Mouse (Mus musculus) ovary, adult 2 months (tissue): ENCODE results near the gene 1700001K19Rik. TPM values are rescaled to one million over a fixed set of nuclear protein-coding genes. Genes with fewer than 3 reads are reported as not detected.

Source experiments
- polyA plus RNA-seq: library from polyadenylated mRNA; depleted of rRNA; stranded (reverse); fragments of >200 nt; gene quantifications from 2 replicates; pipeline ENCODE4 v1.2.3, GENCODE M21; 2012; rRNA removed

1700001K19Rik gene
- polyA plus RNA-seq, result not detected in 2 replicates

DNA sequence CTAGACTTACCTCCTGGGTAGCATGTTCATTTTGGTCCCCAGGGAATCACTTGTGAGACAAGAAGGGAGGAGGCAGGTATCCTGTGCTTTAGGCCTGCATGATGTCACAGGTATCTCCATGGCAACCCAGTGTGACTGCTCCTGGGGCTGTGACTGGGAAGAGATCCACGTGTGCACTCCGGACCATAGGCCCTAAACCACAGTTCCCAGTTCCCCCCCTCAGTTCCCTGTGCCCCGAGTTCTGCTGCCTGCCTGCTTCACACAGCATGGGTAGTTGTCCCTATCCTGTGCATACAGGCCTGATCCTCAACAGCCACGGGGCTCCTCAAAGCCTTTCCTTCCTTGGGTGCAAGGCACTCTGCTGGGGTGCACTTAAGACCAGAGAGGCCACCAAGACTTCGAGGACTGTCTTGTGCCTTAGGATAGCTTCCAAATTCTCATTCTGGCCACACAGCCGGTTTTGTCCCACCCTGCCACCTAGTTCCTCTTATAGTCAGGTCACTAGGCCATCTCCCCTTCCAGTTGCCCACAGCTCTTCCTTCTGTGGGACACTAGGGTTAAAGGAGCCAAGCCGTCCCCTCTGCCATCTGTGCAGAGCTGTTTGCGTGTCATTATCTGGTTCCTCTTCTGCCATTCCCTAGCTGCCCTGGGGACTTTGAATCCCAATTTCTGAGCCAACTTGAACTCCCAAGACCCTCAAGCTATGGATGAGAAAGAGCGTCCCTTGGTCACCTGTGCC is at the start of gene 1700001K19Rik:
Gene 1700001K19Rik (minus strand): TSS at position 59 of the 739 bp plus-strand sequence.

GRCm38 (mm10) chr12:110702556-110702955 is 20.1 kb upstream of the 1700001K19Rik start, which contains the start of gene Hsp90aa1:
Gene Hsp90aa1 (minus strand): TSS chr12:110702728.

Other genes with a start within 250 kb of the 1700001K19Rik start
- 22.1 and 26.4 TPM in 2 replicates for gene Ppp2r5c, start 235.5 kb downstream of the 1700001K19Rik start, polyA plus RNA-seq
- 343 and 346 TPM in 2 replicates for gene Dync1h1, start 81.2 kb downstream of the 1700001K19Rik start, polyA plus RNA-seq
- 94.0 and 152 TPM in 2 replicates for gene Hsp90aa1, start 20.1 kb upstream of the 1700001K19Rik start, polyA plus RNA-seq
- gene Wdr20, start 55.3 kb upstream of the 1700001K19Rik start, polyA plus RNA-seq, result 14.8 and 17.0 TPM in 2 replicates
- gene Mok, start 158.3 kb upstream of the 1700001K19Rik start, polyA plus RNA-seq, result 7.0 and 7.1 TPM in 2 replicates
- 8.8 and 9.4 TPM in 2 replicates for gene Zfp839, start 167.6 kb upstream of the 1700001K19Rik start, polyA plus RNA-seq
- 56.8 and 73.0 TPM in 2 replicates for gene Cinp, start 206.5 kb upstream of the 1700001K19Rik start, polyA plus RNA-seq
- 13.1 and 15.7 TPM in 2 replicates for gene Tecpr2, start 206.6 kb upstream of the 1700001K19Rik start, polyA plus RNA-seq